Mouse (Mus musculus): ENCODE measurements around the gene Ugt2b34. TPM values are rescaled to one million over a fixed set of nuclear protein-coding genes. Genes with fewer than 3 reads are reported as not detected.

Gene Ugt2b34
- polyA plus RNA-seq, 1 experiment, result not detected

DNA sequence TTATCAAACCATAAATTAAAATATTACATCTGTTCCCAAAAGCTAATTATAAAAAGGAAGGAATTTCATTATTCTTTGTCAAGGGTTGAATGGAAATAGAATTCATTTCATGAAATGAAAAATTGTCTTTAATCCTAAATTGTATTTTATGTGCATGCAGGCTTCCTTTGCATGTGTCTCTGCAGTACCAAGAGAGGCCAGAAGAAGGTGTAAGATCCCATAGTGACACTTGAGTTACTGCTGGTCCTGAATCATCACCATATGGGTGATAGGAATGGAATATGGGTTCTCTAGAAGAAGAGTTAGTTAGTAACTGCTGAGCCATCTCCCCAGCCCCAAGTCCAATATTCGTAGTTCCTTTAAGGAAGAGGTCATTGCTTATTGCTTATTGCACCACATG lies 16.8 kb downstream of the Ugt2b34 start:
- Histone ChIP-seq H3K4me1 (ENCODE audit: control insufficient read depth, insufficient read depth, low read length) (no peaks in the 10 kb centered on the region), H3K9me3 (replicated peaks; ENCODE audit: control insufficient read depth, insufficient read depth, low read length, poor library complexity, severe bottlenecking) (no peaks in the 10 kb centered on the region), H3K4me3 (ENCODE audit: low read depth, low read length) (no peak overlapping the region), H3K27me3 (ENCODE audit: control insufficient read depth, insufficient read depth, low read length, poor library complexity, severe bottlenecking) (no peaks in the 10 kb centered on the region), H3K27ac (ENCODE audit: insufficient read depth, low read length) (no peak overlapping the region), H3K36me3 (ENCODE audit: control insufficient read depth, insufficient read depth, low read length, poor library complexity, severe bottlenecking) (no peaks in the 10 kb centered on the region), H3K9ac (ENCODE audit: low read depth, poor library complexity, severe bottlenecking) (no peak overlapping the region)
- TF ChIP-seq POLR2A (IDR thresholded peaks at IDR 0.05; ENCODE audit: insufficient read depth, low read length) (no peak), CTCF (IDR thresholded peaks at IDR 0.05; ENCODE audit: low read depth, low read length) (no peak)

GRCm38 (mm10) chr5:86888420-86888819 lies 18.3 kb downstream of the Ugt2b34 start:
- Histone ChIP-seq H3K36me3 (ENCODE audit: control insufficient read depth, insufficient read depth, low read length, poor library complexity, severe bottlenecking) (no peaks in the 10 kb centered on the region), H3K9me3 (replicated peaks; ENCODE audit: control insufficient read depth, insufficient read depth, low read length, poor library complexity, severe bottlenecking) (no peaks in the 10 kb centered on the region), H3K4me1 (ENCODE audit: control insufficient read depth, insufficient read depth, low read length) (no peaks in the 10 kb centered on the region), H3K27ac (ENCODE audit: insufficient read depth, low read length) (no peak overlapping the region), H3K9ac (ENCODE audit: low read depth, poor library complexity, severe bottlenecking) (no peak overlapping the region), H3K4me3 (ENCODE audit: low read depth, low read length) (no peak overlapping the region), H3K27me3 (ENCODE audit: control insufficient read depth, insufficient read depth, low read length, poor library complexity, severe bottlenecking) (no peaks in the 10 kb centered on the region)
- TF ChIP-seq POLR2A (IDR thresholded peaks at IDR 0.05; ENCODE audit: insufficient read depth, low read length) (no peak), EP300 (IDR thresholded peaks at IDR 0.05; ENCODE audit: insufficient read depth, low read depth, low read length) (no peak), CTCF (IDR thresholded peaks at IDR 0.05; ENCODE audit: low read depth, low read length) (no peak)

DNA sequence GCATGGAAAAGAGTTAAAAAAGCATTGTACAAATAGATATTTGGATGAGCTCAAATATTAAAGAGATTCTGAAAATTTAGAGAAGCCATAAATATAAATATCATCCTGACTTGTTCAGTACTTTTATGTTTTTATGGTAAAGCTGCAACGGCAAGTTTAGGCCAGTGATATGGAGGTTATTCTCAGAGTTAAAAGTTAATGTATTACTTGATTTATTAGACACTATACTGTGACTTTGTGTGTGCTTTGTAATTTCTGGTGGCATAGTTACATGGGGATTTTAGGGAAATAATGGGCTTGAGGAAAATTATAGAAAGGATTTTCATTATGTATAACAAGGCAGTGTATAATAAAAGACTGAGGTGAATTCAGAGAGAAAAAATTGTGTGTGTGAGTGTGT lies 19.7 kb downstream of the Ugt2b34 start:
- Histone ChIP-seq H3K27ac (ENCODE audit: insufficient read depth, low read length) (no peak overlapping the region), H3K4me3 (ENCODE audit: low read depth, low read length) (no peak overlapping the region), H3K36me3 (ENCODE audit: control insufficient read depth, insufficient read depth, low read length, poor library complexity, severe bottlenecking) (no peaks in the 10 kb centered on the region), H3K9ac (ENCODE audit: low read depth, poor library complexity, severe bottlenecking) (no peak overlapping the region), H3K9me3 (replicated peaks; ENCODE audit: control insufficient read depth, insufficient read depth, low read length, poor library complexity, severe bottlenecking) (peaks cover 8% of the 10 kb centered on the region), H3K4me1 (ENCODE audit: control insufficient read depth, insufficient read depth, low read length) (no peaks in the 10 kb centered on the region), H3K27me3 (ENCODE audit: control insufficient read depth, insufficient read depth, low read length, poor library complexity, severe bottlenecking) (no peaks in the 10 kb centered on the region)
- TF ChIP-seq POLR2A (IDR thresholded peaks at IDR 0.05; ENCODE audit: insufficient read depth, low read length) (no peak), CTCF (IDR thresholded peaks at IDR 0.05; ENCODE audit: low read depth, low read length) (no peak), EP300 (IDR thresholded peaks at IDR 0.05; ENCODE audit: insufficient read depth, low read depth, low read length) (no peak)

- Histone ChIP-seq H3K4me3 (ENCODE audit: low read depth, low read length) (no peak overlapping the region), H3K4me1 (ENCODE audit: control insufficient read depth, insufficient read depth, low read length) (no peaks in the 10 kb centered on the region), H3K9me3 (replicated peaks; ENCODE audit: control insufficient read depth, insufficient read depth, low read length, poor library complexity, severe bottlenecking) (peaks cover 10% of the 10 kb centered on the region), H3K9ac (ENCODE audit: low read depth, poor library complexity, severe bottlenecking) (no peak overlapping the region), H3K27me3 (ENCODE audit: control insufficient read depth, insufficient read depth, low read length, poor library complexity, severe bottlenecking) (no peaks in the 10 kb centered on the region), H3K36me3 (ENCODE audit: control insufficient read depth, insufficient read depth, low read length, poor library complexity, severe bottlenecking) (no peaks in the 10 kb centered on the region), H3K27ac (ENCODE audit: insufficient read depth, low read length) (no peak overlapping the region)
- no peak for TF ChIP-seq CTCF (IDR thresholded peaks at IDR 0.05; ENCODE audit: low read depth, low read length)
- TF ChIP-seq EP300 (IDR thresholded peaks at IDR 0.05; ENCODE audit: insufficient read depth, low read depth, low read length), result no peak
- no peak for TF ChIP-seq POLR2A (IDR thresholded peaks at IDR 0.05; ENCODE audit: insufficient read depth, low read length)
These were observed 20.1 kb downstream of the Ugt2b34 start for GRCm38 (mm10) chr5:86886620-86887019.

- no peaks in the 10 kb centered on the region; the same call in 1 of the 2 replicates for H3K9me3 ChIP-seq (replicated peaks; ENCODE audit: control insufficient read depth, insufficient read depth, low read length, poor library complexity, severe bottlenecking)
- H3K27me3 ChIP-seq (ENCODE audit: control insufficient read depth, insufficient read depth, low read length, poor library complexity, severe bottlenecking), result no peaks in the 10 kb centered on the region
- no peak overlapping the region for H3K27ac ChIP-seq (ENCODE audit: insufficient read depth, low read length)
- no peaks in the 10 kb centered on the region for H3K36me3 ChIP-seq (ENCODE audit: control insufficient read depth, insufficient read depth, low read length, poor library complexity, severe bottlenecking)
- no peak for TF ChIP-seq POLR2A (IDR thresholded peaks at IDR 0.05; ENCODE audit: insufficient read depth, low read length)
- no peak for TF ChIP-seq EP300 (IDR thresholded peaks at IDR 0.05; ENCODE audit: insufficient read depth, low read depth, low read length)
- TF ChIP-seq CTCF (IDR thresholded peaks at IDR 0.05; ENCODE audit: low read depth, low read length), result no peak
- H3K9ac ChIP-seq (ENCODE audit: low read depth, poor library complexity, severe bottlenecking), result no peak overlapping the region
- no peak overlapping the region for H3K4me3 ChIP-seq (ENCODE audit: low read depth, low read length)
- no peaks in the 10 kb centered on the region for H3K4me1 ChIP-seq (ENCODE audit: control insufficient read depth, insufficient read depth, low read length)
These were observed 34.9 kb downstream of the Ugt2b34 start for GRCm38 (mm10) chr5:86871877-86872276.

GRCm38 (mm10) chr5:86858336-86858735 lies 48.4 kb downstream of the Ugt2b34 start:
- no peaks in the 10 kb centered on the region for H3K27me3 ChIP-seq (ENCODE audit: control insufficient read depth, insufficient read depth, low read length, poor library complexity, severe bottlenecking)
- peaks cover 2% of the 10 kb centered on the region for H3K9me3 ChIP-seq (replicated peaks; ENCODE audit: control insufficient read depth, insufficient read depth, low read length, poor library complexity, severe bottlenecking)
- TF ChIP-seq CTCF (IDR thresholded peaks at IDR 0.05; ENCODE audit: low read depth, low read length), result no peak
- peak; percentile 75 for TF ChIP-seq EP300 (IDR thresholded peaks at IDR 0.05; ENCODE audit: insufficient read depth, low read depth, low read length)
- TF ChIP-seq POLR2A (IDR thresholded peaks at IDR 0.05; ENCODE audit: insufficient read depth, low read length), result no peak
- H3K36me3 ChIP-seq (ENCODE audit: control insufficient read depth, insufficient read depth, low read length, poor library complexity, severe bottlenecking), result no peaks in the 10 kb centered on the region
- no peaks in the 10 kb centered on the region for H3K4me1 ChIP-seq (ENCODE audit: control insufficient read depth, insufficient read depth, low read length)
- no peak overlapping the region for H3K9ac ChIP-seq (ENCODE audit: low read depth, poor library complexity, severe bottlenecking)
- H3K27ac ChIP-seq (ENCODE audit: insufficient read depth, low read length), result peak overlapping the region; percentile 86
- H3K4me3 ChIP-seq (ENCODE audit: low read depth, low read length), result no peak overlapping the region
